Mouse (Mus musculus): ENCODE data around the gene Mdga2. TPM values are rescaled to one million over a fixed set of nuclear protein-coding genes. Genes with fewer than 3 reads are reported as not detected.

The Mdga2 gene
- total and polyA plus RNA-seq, 3 experiments, result 0.27 TPM; not detected in 2

GRCm38 (mm10) chr12:66499258-66499657 is 723.1 kb downstream of the Mdga2 start:
- TF ChIP-seq ELF1 (IDR thresholded peaks at IDR 0.05; ENCODE audit: low read depth, low read length) (no peak), ETS1 (conservative IDR thresholded peaks at IDR 0.05; ENCODE audit: low read depth, low read length) (no peak), MXI1 (IDR thresholded peaks at IDR 0.05; ENCODE audit: low read depth, low read length) (no peak), MEF2A (IDR thresholded peaks at IDR 0.05; ENCODE audit: borderline replicate concordance, low read depth, low read length) (no peak)
- dilution Hi-C loops (cut with MboI; ENCODE audit: extremely low pct_ligation_motif_present, extremely low pct_unique_long_range_greater_than_20kb, low sequenced_read_pairs), result no loop called here

GRCm38 (mm10) chr12:66470868-66471267 is 751.5 kb downstream of the Mdga2 start:
- in situ Hi-C loops (cut with MboI; ENCODE audit: low pct_ligation_motif_present, low pct_unique_long_range_greater_than_20kb, low sequenced_read_pairs), result no loop called here

More at GRCm38 (mm10) chr12:66499258-66499657, 723.1 kb downstream of the Mdga2 start:
- H3K36me3 ChIP-seq (replicated peaks in 1 of 2; ENCODE audit: control insufficient read depth in 1 of 2, insufficient read depth in 1 of 2, low read length in 1 of 2), result no peaks in the 10 kb centered on the region
- DNase-seq (ENCODE audit: extremely low read depth), result no peak
- H3K9me3 ChIP-seq (replicated peaks; ENCODE audit: low read length), result no peaks in the 10 kb centered on the region
- H3K79me2 ChIP-seq (replicated peaks; ENCODE audit: control insufficient read depth, extremely low read depth, insufficient read depth, poor library complexity, severe bottlenecking), result no peaks in the 10 kb centered on the region
- no peak overlapping the region for H3K4me3 ChIP-seq (replicated peaks in 1 of 3; ENCODE audit: low read depth in 2 of 3, low read length in 2 of 3, poor library complexity in 1 of 3)
- no peak overlapping the region for H3K27ac ChIP-seq (ENCODE audit: insufficient read depth, low read depth)
- H3K4me1 ChIP-seq (ENCODE audit: control insufficient read depth in 1 of 2, insufficient read depth in 2 of 2), result peaks cover 0 to 8% of the 10 kb centered on the region in 2 experiments; a peak in 1 of 4 replicates
- H3K27me3 ChIP-seq (replicated peaks), result no peaks in the 10 kb centered on the region
- in situ Hi-C loops (cut with MboI; ENCODE audit: low pct_ligation_motif_present, low pct_unique_long_range_greater_than_20kb, low sequenced_read_pairs), result no loop called here
- no peak overlapping the region for H3K4me2 ChIP-seq (ENCODE audit: insufficient read depth, low read depth, poor library complexity, severe bottlenecking)
- no peak overlapping the region for H3K9ac ChIP-seq (ENCODE audit: insufficient read depth, low read depth)

GRCm38 (mm10) chr12:66470243-66470863 is 752.0 kb downstream of the Mdga2 start:
- no peak for DNase-seq (ENCODE audit: extremely low read depth)
- Histone ChIP-seq H3K9ac (ENCODE audit: insufficient read depth, low read depth) (no peak overlapping the region), H3K27ac (ENCODE audit: insufficient read depth, low read depth) (no peak overlapping the region), H3K4me2 (ENCODE audit: insufficient read depth, low read depth, poor library complexity, severe bottlenecking) (no peak overlapping the region), H3K9me3 (replicated peaks; ENCODE audit: low read length) (no peaks in the 10 kb centered on the region), H3K36me3 (replicated peaks in 1 of 2; ENCODE audit: control insufficient read depth in 1 of 2, insufficient read depth in 1 of 2, low read length in 1 of 2) (no peaks in the 10 kb centered on the region), H3K79me2 (replicated peaks; ENCODE audit: control insufficient read depth, extremely low read depth, insufficient read depth, poor library complexity, severe bottlenecking) (no peaks in the 10 kb centered on the region), H3K27me3 (replicated peaks) (no peaks in the 10 kb centered on the region), H3K4me3 (replicated peaks in 1 of 3; ENCODE audit: low read depth in 2 of 3, low read length in 2 of 3, poor library complexity in 1 of 3) (no peak overlapping the region), H3K4me1 (ENCODE audit: control insufficient read depth in 1 of 2, insufficient read depth in 2 of 2) (no peaks in the 10 kb centered on the region)
- TF ChIP-seq ZMIZ1 (IDR thresholded peaks at IDR 0.05; ENCODE audit: low read depth, low read length) (no peak), POLR2A (IDR thresholded peaks at IDR 0.05; ENCODE audit: low read depth, low read length) (no peak)
- dilution Hi-C loops (cut with MboI; ENCODE audit: extremely low pct_ligation_motif_present, extremely low pct_unique_long_range_greater_than_20kb, low sequenced_read_pairs) (no loop called here), in situ Hi-C loops (cut with MboI; ENCODE audit: low pct_ligation_motif_present, low pct_unique_long_range_greater_than_20kb, low sequenced_read_pairs) (no loop called here)

More at GRCm38 (mm10) chr12:66470868-66471267, 751.5 kb downstream of the Mdga2 start:
- no peak overlapping the region for H3K4me3 ChIP-seq (replicated peaks in 1 of 3; ENCODE audit: low read depth in 2 of 3, low read length in 2 of 3, poor library complexity in 1 of 3)
- TF ChIP-seq ZKSCAN1 (IDR thresholded peaks at IDR 0.05; ENCODE audit: borderline replicate concordance, low read depth, low read length) (no peak), JUN (IDR thresholded peaks at IDR 0.05; ENCODE audit: insufficient read depth, low read depth, low read length) (no peak), KAT2A (IDR thresholded peaks at IDR 0.05; ENCODE audit: insufficient replicate concordance, low read length) (no peak), ELF1 (IDR thresholded peaks at IDR 0.05; ENCODE audit: low read depth, low read length) (no peak), HCFC1 (IDR thresholded peaks at IDR 0.05; ENCODE audit: low read depth, low read length) (no peak), PAX5 (IDR thresholded peaks at IDR 0.05; ENCODE audit: low read length) (no peak), RAD21 (IDR thresholded peaks at IDR 0.05; ENCODE audit: low read depth, low read length) (no peak), MAZ (IDR thresholded peaks at IDR 0.05; ENCODE audit: low read depth, low read length) (no peak), MAX (IDR thresholded peaks at IDR 0.05; ENCODE audit: low read length) (no peak), CHD1 (IDR thresholded peaks at IDR 0.05; ENCODE audit: low read depth, low read length) (no peak), MEF2A (IDR thresholded peaks at IDR 0.05; ENCODE audit: borderline replicate concordance, low read depth, low read length) (no peak), USF1 (IDR thresholded peaks at IDR 0.05; ENCODE audit: low read depth, low read length) (no peak), POLR2A (IDR thresholded peaks at IDR 0.05; ENCODE audit: low read depth, low read length) (no peak), ETS1 (conservative IDR thresholded peaks at IDR 0.05; ENCODE audit: low read depth, low read length) (no peak)
- H3K4me2 ChIP-seq (ENCODE audit: insufficient read depth, low read depth, poor library complexity, severe bottlenecking), result no peak overlapping the region
- no peaks in the 10 kb centered on the region for H3K79me2 ChIP-seq (replicated peaks; ENCODE audit: control insufficient read depth, extremely low read depth, insufficient read depth, poor library complexity, severe bottlenecking)
- no peaks in the 10 kb centered on the region for H3K36me3 ChIP-seq (replicated peaks in 1 of 2; ENCODE audit: control insufficient read depth in 1 of 2, insufficient read depth in 1 of 2, low read length in 1 of 2)
- H3K27ac ChIP-seq (ENCODE audit: insufficient read depth, low read depth), result no peak overlapping the region
- no peaks in the 10 kb centered on the region for H3K27me3 ChIP-seq (replicated peaks)
- H3K9ac ChIP-seq (ENCODE audit: insufficient read depth, low read depth), result no peak overlapping the region
- dilution Hi-C loops (cut with MboI; ENCODE audit: extremely low pct_ligation_motif_present, extremely low pct_unique_long_range_greater_than_20kb, low sequenced_read_pairs), result no loop called here
- no peaks in the 10 kb centered on the region for H3K4me1 ChIP-seq (ENCODE audit: control insufficient read depth in 1 of 2, insufficient read depth in 2 of 2)
- no peak for DNase-seq (ENCODE audit: extremely low read depth)
- H3K9me3 ChIP-seq (replicated peaks; ENCODE audit: low read length), result no peaks in the 10 kb centered on the region
